Mouse (Mus musculus) E14TG2a.4 (cell line): ENCODE measurements around the gene Homer1.

Source experiments
- CTCF ChIP-seq: conservative IDR thresholded peaks from 2 replicates; pipeline ENCODE4 v1.5.1; 2014; ENCODE audit warnings: low read length
- NANOG ChIP-seq: IDR thresholded peaks from 2 replicates; pipeline ENCODE4 v1.6.1; 2014; ENCODE audit warnings: borderline replicate concordance, low read length, mixed read lengths
- POU5F1 ChIP-seq: IDR thresholded peaks from 2 replicates; pipeline ENCODE4 v1.6.1; 2014; ENCODE audit warnings: low read length, borderline replicate concordance

DNA sequence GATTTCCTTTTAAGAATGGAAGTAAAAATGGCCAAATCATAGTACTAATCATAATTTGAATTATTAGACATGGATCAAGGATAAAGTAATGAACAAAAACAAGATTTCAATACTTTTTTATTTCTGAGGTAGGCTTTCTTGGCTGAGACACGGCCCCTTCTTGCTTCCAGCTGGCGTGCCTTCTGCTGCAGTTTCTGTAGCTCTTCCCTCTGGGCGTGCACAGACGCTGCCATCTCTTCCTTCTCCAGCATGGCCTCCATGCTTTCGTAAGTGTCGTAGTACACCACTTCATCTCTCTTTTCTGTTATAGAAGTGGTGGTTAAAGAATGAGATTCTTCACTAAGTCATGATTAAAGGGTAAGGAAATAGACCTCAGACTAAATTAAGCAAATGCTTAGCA, 153.8 kb downstream of the Homer1 start:
- TF ChIP-seq CTCF (no peak), NANOG (no peak), POU5F1 (no peak)
